Mouse (Mus musculus): ENCODE results near the gene Fga.

Fga gene

DNA sequence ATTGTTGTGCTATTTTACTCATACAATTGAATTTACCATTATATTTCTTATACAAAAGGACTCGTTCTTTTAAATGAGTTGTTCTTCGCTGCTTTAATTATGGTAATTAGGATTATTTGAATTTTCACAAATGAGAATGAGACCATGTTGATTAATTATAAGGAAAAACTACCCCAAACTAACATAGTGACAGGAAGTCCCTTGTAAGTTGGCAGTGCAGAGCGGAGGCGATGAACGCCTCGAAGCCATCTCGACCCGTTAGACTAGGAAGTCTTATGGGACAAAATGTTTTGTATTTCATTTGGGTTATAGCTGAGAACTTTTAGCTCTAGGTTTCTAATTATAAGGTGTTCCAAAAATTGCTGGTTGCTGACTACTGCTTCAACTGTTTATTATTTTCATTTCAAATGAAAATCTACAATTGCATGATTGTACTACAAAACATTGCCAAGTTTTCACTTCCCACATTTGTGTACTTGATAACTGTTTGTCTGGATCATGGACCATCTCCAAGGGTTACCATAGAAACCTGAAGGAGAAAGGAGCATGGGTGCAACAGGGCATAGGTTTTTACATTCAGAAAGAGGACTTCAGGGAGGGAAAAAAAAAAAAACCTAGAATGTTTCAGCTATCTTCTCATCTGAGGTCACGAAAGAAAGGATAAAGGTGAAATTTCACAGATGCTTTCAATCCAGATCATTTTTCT is 1.8 kb downstream of the Fga start:
- no peak for DNase-seq (ENCODE audit: low spot score in 2 of 2)

DNA sequence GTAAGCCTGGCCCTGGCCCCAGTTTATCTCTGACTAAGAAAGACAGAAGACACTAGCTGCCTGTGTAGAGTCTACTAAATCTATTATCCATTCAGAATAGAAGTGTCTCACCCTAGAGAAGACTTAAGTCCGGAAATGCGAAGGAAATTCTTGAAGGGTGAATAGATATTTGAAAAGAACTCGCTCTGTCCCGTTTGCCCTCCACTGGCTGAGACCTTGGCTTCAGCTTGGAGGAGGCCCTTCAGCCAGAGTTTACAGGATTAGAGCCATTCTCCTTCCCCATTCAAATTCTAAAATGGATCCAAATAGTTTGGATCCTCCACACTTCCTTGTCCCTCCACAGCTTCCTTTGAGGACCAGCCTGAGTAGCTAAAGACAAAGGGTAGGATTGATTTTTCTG is 4.5 kb downstream of the Fga start:
- no peak for DNase-seq (ENCODE audit: low spot score in 2 of 2)

DNA sequence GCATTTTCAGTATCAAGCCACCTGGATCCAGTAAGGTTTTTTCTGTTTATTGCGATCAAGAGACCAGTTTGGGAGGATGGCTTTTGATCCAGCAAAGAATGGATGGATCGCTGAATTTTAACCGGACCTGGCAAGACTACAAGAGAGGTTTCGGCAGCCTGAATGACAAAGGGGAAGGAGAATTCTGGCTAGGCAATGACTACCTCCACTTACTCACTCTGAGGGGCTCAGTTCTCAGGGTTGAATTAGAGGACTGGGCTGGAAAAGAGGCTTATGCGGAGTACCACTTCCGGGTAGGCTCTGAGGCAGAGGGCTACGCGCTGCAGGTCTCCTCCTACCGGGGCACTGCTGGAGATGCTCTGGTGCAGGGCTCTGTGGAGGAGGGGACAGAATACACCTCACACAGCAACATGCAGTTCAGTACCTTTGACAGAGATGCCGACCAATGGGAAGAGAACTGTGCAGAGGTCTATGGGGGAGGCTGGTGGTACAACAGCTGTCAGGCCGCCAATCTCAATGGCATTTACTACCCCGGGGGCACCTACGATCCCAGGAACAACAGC is 7.0 kb downstream of the Fga start:
- no peak for DNase-seq (ENCODE audit: low spot score in 2 of 2)

DNA sequence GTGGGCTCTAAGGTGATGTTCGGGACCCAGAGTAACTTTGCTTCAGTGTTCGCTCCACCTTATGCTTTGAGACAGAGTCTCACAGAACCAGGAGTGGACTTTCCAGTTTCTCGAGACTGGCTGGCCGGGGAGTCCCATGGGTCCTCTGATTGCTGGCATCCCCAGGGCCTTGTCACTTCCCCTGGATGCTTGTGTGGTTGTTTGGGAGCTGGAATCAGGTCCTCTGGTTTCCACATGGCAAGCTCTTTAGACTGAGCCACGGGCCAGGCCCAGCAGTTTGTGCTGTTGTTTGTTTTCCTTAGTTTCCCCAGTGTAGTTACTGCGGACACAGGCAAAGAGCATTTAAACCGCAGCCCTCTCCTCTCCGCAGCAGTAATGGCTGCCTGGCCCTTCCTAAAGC is 7.9 kb downstream of the Fga start:
- no peak for DNase-seq (ENCODE audit: low spot score in 2 of 2)

DNA sequence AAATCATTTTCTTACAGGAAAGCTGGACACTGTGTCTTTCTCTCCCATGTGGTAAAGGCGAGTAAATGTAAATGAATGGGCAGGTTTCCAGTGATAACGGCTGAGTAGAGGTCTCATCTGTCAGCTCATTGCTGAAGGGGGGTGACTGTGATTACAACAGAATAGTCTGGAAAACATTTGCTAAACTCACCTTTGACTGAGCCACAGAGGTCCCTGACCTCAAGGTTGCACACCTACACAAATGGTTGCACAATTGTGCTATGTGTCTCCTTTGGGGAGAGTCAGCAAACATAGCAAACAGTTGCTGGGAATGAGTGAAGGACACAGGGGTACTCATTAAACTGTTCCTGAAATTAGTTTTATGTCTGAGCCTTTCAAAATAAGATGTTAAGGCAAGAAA is 13.0 kb downstream of the Fga start:
- no peak for DNase-seq (ENCODE audit: low spot score in 2 of 2)

DNA sequence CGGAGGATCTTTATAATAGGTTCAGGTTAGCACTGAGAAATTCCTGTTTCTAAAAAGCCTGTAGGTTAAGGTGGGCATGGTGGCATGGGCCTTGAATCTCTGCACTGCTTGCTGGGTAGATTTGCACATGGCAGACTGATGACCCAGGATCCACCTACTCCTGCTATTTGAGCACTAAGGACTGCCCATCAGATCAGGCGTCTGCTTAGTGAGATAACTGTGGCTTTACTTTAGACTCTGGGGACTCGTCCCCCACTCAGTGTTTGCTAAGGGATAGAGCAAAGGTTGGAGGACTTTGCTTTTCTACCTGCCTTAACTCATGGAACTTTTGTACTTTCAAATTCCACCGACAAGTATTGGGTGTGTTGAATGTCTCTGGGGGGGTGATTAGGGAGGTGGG is 13.8 kb downstream of the Fga start:
- DNase-seq (ENCODE audit: low spot score in 2 of 2) = no peak

DNA sequence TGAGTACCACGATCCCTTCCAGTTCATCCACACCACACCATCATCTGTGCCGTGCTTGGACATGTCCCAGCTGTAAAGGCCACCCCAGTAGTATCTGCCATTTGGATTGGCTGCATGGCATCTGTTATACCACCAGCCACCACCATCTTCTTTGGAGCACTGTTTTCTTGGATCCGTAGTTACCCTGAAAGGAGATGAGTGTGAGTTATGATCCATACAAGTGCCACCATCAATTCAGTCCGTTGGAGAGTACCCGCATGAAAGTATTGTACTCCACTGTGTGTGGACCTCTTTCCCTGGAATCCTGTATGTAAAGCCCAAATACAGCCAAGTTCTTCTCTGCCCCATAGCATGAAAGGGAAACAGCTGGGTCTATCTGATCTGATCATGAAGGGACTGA is 16.6 kb downstream of the Fga start:
- DNase-seq (ENCODE audit: low spot score in 2 of 2) = no peak

DNA sequence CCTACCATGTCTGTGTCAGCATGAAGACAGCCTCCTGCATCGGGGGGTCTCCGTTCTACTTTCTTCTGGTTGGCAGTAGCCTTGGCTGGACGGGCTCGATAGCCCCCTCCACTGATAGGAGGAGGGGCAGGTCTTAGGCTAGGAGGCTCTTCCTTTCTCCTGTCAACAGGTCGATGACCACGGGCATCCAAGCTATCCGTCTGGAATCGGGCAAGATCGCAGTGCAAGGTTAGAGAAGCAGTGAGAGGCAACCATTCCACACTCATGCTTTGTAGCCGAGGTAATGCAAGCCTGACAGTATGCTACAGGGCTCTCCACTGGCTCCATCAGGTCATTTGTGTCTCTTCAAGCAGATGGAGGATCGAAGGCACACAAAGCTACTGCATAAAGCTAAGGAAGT is 20.8 kb downstream of the Fga start:
- no peak for DNase-seq (ENCODE audit: low spot score in 2 of 2)

DNA sequence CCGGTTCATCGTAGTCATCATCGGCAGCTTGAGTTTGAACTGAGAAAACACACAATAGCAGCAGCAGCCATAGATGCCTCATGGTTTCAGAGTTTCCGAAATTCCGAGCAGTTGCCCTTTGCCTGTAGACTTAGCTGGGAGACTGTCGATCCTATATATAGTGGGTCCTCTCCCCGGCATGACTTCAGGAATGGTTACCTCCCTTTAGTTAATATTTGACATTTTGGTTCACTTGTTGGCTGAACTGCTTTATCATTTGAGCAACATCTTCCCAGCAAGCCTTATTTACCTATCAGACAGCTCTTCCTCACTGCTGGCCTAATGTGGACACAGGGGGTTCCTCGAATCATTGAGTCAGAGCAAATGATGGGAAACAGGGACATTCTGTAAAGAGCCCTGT is 23.8 kb downstream of the Fga start, which contains the start of gene Fgb:
Fgb (minus strand) TSS at position 184 of the 400 bp plus-strand sequence.
- no peak for DNase-seq (ENCODE audit: low spot score in 2 of 2)

DNA sequence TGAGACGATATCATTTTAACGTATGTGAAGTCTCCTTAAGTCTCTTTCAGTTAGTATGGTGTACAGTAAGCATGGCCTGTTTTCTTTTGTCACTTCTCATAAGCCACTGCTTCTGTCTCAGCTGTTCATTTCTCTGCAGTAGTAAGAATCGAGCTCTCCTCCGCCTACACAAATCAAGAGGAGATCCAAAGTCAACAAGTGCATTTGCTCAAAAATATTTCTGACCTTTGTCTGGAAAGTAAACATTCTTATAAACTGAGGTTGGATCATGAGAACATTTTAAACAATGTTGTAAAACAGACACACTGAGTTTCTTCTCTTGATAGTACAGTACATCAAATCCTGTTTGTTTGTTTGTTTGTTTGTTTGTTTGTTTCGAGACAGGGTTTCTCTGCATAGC is 24.8 kb downstream of the Fga start:
- no peak for DNase-seq (ENCODE audit: low spot score in 2 of 2)

DNA sequence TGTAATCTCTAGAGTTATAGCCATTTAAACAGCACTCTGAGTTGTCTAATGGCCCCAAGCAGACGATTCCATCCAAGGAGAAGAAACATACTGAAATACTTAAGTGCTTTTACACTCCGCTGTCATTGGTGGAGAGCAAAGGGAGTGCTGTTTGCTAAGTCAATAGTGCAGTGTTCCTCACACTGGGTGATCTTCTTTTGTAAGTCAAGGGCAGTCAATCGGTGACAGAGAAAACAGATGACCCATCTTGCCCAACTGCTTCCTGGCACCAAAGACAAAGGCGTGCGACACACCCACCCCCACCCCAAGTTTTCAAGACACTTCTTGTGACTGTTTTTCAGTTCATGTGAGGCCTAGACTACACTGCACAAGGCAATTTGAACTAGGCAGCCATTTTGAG is 26.2 kb downstream of the Fga start:
- DNase-seq (ENCODE audit: low spot score in 2 of 2) = no peak

DNA sequence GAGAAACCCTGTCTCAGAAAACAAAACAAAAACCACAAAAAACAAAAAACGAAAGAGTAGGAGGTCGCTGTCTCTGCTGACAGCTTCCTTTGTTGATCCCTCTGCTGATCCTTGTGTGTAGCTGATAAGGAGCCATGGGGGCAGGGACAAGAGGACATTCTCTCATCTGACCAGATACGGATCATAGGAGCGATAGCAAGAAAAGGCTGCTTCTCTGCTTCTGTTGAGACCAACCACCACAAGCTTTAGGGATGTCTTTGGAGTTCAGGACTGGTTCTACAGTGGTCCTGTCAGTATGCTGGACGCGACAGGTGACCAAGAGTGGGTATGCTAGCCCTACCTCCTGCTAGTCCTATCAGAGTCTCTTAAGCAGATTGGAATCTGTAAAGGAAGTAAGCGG is 27.2 kb downstream of the Fga start:
- DNase-seq (ENCODE audit: low spot score in 2 of 2) = no peak

DNA sequence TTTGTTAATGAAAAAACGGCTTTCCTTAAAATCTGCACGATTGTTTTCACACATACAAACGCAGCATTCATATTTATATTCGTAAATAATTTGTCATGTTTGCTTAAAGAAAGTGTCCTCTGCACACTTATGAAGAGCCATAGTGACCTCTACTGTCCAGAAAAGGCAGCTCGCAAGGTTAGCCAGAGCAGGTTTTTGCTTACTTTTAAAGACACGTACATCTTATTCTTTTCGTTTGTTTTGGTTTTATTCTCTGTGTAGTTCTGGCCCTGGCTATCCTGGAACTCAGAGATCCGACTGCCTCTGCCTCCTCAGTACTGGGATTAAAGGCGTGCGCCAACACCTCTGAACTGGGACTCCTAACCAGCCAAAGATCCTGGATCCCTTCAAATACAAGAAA is 27.9 kb downstream of the Fga start:
- DNase-seq (ENCODE audit: low spot score in 2 of 2) = peak; percentile 16 to 18

DNA sequence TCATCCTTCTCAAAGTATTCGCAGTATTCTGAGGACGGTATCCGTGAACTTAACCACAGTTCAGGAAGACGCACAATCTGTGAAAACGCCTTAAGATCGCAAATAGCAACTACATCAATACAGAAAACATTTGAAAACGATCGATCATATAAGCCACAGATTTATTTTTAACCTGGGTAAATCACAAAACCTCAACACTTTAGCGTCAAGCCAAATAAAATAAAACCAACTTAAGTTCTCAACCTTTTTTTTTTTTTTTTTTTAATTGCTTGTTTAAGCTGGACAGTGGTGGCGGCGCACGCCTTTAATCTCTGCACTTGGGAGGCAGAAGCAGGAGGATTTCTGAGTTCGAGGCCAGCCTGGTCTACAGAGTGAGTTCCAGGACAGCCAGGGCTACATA is 28.9 kb downstream of the Fga start:
- DNase-seq (ENCODE audit: low spot score in 2 of 2) = no peak

DNA sequence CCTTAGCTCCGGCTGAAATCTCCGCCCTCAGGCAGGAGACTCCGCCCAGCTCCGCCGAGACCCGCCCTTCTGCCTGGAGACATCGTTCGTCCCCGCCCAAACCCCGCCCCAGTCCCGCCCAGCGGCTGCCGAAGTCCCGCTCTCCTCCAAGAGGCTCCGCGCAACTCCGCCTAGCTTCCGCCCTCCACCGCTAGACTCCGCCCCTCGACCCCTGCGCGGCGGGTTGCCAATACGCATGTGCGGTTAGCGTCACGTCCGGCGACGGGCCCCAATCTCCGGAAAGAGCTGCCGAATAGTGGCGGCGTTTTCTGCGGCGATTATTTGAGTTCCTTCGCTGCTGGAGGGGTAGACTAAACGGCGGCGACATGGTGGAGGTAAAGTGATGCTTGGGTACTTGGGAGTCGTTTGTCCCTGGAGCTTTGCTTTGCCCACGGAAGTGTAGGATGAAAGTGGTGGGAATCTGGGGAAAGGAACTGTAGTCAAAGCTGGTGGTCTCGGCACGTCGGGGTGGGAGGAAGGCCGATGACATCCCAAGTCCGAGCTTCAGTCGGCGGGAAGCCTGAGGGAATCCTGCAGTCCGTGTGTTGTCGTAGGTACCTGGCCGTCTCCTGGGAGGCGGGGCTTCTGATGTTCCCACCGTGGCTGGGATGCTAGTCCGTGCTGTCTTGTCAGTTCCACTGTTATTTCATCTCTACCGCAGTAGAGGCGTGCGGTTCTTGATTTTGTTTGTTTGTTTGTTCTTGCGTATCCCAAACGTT is 29.6 kb downstream of the Fga start, which contains the start of gene Plrg1:
Plrg1 (plus strand) TSS at position 242 of the 758 bp plus-strand sequence.
- peak; percentile 99 for DNase-seq (ENCODE audit: low spot score in 2 of 2)

DNA sequence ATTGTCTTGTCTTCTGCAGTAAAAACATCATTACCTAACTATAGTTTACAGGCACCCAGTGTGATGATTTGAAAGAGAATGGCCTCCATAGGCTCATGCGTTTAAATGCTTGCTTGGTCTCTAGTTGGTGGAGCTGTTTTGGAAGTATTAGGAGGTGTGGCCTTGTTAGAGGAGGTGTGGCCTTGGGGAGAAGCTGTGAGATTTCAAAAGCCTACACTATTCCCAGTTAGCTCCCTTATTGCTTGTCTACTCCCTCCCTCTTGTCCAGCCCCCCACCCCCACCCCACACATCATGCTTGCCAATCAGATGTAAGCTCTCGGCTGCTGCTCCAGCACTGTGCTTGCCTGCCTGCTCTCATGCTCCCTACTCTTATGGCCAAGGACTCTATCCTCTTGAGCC is 31.2 kb downstream of the Fga start:
- no peak for DNase-seq (ENCODE audit: low spot score in 2 of 2)

DNA sequence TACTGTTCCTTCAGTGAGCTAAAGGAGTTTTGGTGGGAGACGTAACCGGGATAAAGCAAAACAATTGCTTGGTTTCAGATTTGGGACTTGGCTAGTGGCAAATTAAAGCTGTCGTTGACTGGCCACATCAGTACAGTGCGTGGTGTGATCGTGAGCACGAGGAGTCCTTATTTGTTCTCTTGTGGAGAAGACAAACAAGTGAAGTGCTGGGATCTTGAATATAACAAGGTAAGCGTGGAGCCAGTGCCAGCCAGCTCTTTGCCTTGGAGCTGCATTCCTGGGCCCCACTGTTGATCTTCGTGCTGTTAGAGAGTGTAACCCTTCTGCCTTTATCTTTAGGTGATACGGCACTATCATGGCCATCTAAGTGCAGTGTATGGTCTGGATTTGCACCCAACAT is 42.0 kb downstream of the Fga start:
- no peak for DNase-seq (ENCODE audit: low spot score in 2 of 2)

DNA sequence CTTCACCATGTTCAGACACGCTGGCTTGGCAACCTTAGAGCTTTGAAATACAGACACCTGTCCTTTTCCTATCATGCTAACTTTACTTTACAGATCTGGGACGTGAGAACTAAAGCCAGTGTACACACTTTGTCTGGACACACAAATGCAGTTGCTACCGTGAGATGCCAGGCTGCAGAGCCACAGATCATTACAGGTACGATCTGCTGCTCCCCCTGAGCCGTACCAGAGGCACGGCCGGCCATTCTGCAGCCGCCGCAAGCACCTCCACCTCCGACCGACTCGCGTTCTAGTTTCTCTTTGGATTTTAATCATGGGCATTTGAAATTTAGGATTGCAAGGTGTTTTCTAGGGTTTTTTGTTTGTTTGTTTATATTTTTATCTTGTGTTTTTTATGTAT is 43.0 kb downstream of the Fga start:
- no peak for DNase-seq (ENCODE audit: low spot score in 2 of 2)

DNA sequence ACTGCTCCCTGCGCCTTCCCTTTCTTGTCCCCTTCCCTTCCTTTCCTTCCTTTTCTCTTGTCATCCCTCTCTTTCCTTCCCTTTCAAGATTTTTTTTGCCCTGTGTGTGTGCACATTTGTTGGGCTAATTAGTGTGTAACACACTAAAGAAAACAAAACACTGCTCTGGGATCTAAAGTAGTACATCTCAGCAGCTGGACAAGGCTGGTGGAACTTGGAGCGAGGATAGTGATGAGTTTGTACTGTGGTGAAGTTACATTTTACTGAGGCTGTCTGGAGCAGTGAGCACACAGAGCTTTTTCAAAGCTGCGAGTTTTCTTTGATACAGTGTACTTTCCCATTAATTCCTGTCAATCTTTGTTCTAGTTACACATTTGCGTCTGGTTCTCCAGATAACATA is 44.4 kb downstream of the Fga start:
- DNase-seq (ENCODE audit: low spot score in 2 of 2) = no peak

DNA sequence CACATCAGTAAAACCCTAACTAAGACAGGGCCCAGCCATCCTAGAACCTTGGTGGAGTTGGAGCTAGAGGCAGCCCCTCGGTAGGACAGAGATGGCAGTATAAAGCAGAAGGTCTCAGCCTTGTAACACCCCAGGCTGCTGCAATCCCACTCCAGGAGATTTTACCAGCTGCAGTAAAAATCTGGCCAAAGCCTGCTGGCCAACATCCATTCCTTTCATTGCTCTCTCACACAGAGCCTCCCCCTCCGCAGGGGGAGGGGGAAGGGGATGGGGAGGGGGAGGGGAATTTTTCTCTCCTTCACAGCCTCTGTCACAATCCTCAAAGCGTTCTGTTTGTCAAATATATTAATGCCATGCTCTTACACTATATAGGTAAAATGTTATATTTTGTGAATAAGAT is 50.7 kb downstream of the Fga start:
- no peak for DNase-seq (ENCODE audit: low spot score in 2 of 2)

DNA sequence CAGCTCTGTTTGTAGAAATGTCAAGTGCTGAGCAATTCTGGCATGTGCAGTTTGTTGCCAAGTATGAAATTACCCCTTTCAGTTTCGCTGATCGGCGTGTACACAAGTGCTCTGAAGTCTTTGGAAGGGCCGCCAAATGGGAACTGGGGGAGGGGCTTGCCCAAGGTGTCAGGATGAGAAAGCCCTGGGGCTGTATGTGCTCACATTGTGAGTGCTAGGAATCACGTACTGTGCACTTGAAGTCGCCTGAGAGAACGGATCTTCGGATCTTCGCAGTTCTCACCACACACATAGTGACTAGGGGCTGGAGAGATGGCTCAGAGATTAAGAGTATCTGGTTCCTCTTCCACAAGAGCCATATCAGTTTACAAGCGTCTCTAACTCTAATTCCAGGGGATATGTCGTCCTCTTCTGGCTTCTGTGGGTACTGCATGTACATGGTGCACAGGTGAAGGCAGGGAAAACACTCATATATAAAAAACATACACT is 54.7 kb downstream of the Fga start:
- peak; percentile 17 to 62 for DNase-seq (ENCODE audit: low spot score in 2 of 2)
